Mouse (Mus musculus): ENCODE results near the gene Mpp3.

The Mpp3 gene

GRCm38 (mm10) chr11:102028087-102028816 is at the start of gene Mpp3:
Gene Mpp3 (minus strand): TSS chr11:102028461.
- DNase-seq (ENCODE audit: low read depth, low spot score) = peak; percentile 22

DNA sequence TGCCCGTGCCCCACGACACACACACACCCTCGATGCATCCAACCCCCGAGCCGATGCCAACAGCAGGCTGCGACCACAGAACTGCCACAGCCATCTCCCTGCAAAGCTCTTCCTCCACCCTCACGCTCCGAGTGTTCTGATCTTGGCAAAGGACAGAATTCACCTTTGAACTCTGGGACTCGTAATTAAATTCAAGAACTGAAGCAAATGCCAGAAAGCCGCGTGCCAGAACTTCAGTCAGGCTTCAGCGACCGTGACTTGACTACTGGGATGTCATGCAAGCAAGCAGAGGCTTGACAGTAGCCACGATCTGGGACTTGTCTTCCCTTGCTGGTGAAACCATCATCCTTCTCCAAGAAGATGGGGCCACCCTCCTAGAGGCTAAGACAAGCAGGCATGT is 45.5 kb upstream of the Mpp3 start:
- no peak for DNase-seq (ENCODE audit: low read depth, low spot score)

- DNase-seq (ENCODE audit: low read depth, low spot score) = no peak
Measured at GRCm38 (mm10) chr11:102072729-102073128, 44.5 kb upstream of the Mpp3 start.

DNA sequence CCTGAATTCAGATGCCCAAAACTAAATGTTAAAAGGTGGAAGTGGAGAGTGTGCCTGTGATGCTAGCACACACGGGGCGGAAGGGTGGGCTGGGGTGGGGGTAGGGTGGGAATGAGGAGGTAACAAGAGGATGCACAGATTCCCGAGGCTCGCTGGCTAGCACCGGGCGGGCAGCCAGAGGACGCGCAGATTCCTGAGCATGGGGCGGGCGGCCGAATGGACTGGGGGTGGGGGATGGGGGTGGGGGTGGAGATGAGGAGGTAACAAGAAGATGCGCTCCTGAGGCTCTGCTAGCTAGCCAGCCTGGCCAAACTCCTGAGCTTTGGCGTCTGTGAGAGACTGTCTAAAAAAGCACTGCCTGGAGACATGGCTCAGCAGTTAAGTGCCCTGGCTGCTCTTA is 42.2 kb upstream of the Mpp3 start:
- no peak for DNase-seq (ENCODE audit: low read depth, low spot score)

DNA sequence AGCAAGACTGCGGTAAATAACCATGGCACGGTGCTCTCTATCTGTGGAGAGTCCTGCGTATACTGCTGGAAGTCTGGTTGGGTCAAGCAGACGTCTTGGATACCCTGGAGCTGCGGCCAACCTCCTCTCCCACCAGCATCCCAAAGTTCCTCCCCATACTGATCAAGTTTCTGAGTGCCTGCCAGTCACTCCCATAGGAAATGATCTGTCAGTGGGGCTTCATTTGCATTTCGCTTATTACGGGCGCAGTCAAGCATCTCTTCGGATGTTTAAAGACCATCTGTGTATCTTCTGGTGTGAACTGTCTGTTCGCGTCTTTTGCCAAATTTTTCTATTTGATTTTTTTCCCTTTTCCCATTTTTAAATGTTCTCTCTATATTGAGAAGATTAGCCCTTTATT is 41.4 kb upstream of the Mpp3 start:
- no peak for DNase-seq (ENCODE audit: low read depth, low spot score)

- DNase-seq (ENCODE audit: low read depth, low spot score) = peak; percentile 72
Measured at GRCm38 (mm10) chr11:102068969-102069368, 40.7 kb upstream of the Mpp3 start.

GRCm38 (mm10) chr11:102063076-102063475 is 34.8 kb upstream of the Mpp3 start:
- DNase-seq (ENCODE audit: low read depth, low spot score) = no peak

DNA sequence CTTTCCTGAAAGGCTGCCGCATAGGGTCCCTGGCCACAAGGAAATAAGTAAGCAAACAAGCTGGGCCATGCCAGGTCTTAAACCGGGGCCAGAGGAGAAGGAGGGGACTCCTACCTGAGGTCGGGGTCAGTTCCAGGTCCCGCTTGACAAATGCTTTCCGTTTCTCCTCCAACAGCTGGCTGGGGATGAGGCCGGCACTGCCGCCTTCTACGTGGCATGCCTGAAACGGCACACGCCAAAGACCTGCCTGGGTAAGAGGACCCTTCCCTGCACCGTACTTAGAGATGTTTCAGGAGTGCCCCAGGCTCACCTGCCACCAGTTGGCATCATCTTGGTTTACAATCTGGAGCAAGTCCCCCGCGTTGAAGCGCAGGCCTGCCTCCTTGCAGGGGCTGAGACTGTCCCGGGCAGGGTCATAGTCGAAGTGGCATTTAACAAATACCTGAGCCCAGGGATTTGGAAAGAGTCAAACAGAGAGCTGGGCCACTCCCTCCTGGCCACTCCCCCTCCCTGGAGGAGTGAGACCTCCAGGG is 33.7 kb upstream of the Mpp3 start:
- no peak for DNase-seq (ENCODE audit: low read depth, low spot score)

DNA sequence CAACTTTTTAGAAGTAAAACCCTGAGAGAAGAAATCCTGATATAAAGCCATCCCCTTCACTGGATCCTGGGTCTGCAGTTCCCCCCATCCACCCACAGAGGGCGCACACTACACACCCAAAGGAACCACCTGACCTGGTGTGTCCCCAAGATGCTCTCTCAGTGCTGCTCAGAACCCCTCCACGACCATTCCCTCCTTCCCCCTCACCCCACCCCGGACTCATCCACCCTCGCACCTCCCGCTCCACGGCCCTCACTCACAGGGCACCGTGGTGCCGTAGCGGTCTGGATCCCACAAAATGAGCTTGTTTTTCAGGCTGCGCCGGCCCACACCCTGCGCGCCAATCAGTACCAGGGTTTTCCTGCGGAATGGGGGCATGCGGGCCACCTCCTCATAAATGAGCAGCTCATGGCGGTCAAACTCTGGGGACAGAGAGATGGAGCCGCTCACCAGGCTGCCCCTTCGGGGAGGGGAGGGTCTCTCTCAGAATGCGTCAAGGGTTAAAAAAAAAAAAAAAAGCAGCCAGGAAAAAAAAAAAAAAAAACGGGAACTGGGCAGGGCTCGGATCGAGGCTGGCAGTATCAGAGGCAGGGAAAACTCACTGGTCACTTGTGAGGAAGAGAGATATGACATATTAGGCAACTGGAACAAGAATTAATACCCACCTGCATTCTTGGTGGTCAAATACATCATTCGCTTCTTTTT is 33.1 kb upstream of the Mpp3 start:
- DNase-seq (ENCODE audit: low read depth, low spot score) = peak; percentile 61

DNA sequence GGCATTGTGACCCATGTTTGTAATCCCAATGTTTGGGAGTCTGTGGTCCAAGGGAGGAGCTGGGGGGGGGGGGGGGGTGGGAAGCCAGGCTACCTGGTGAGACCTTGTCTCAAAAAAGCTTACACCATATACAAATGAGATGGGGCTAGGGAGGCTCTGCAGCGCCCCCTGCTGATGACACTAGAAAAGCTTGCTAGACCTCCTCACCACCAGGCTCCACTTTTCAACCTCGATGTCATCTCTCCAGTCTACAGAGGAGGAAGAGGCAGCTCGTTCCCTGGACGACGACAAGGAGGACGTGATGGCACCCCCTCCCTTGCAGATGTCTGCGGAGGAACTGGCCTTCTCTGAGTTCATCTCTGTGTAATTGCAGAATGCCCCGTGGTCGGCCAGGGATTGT is 25.6 kb upstream of the Mpp3 start:
- DNase-seq (ENCODE audit: low read depth, low spot score) = peak; percentile 74

DNA sequence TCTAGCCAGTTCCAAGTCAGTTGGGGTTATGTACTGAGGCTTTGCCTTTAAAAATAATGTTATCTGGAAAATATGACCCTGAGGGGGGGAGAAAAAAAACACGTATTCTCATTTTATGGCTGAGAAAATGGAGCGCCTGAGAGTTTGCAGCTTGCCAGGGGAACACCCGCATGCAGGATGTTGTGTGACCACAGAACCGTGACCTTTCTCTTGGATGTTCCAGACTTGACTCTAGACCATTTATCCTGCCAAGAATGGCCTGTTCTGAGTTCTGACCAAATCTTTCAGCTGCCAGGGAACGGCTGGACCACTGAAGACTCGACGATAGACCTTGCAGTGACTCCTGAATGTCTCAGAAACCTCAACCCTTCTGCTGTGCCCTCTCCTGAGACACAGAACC is 24.9 kb upstream of the Mpp3 start:
- DNase-seq (ENCODE audit: low read depth, low spot score) = no peak

DNA sequence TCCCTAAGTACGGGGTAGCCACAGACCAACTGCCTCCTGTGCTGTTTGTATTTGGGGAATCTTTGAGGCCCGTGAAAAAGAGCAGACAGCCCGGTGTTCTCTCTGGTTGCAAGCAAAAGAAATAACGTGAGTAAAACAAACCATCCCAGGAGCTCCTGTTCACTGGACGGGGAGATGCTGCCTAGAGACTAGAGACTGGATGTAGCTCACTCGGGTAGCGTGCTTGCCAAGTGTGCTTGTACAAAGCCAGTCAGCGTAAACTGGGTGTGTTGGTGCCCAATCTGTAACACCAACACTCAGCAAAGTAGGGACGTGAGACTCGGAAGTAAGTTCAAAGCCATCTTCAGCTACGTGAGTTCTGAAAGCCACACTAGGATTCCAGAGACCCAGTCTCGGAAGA is 24.4 kb upstream of the Mpp3 start:
- DNase-seq (ENCODE audit: low read depth, low spot score) = no peak

- DNase-seq (ENCODE audit: low read depth, low spot score) = no peak
Measured at GRCm38 (mm10) chr11:102051954-102052353, 23.7 kb upstream of the Mpp3 start.

- DNase-seq (ENCODE audit: low read depth, low spot score) = no peak
Measured at GRCm38 (mm10) chr11:102051541-102051940, 23.3 kb upstream of the Mpp3 start.

DNA sequence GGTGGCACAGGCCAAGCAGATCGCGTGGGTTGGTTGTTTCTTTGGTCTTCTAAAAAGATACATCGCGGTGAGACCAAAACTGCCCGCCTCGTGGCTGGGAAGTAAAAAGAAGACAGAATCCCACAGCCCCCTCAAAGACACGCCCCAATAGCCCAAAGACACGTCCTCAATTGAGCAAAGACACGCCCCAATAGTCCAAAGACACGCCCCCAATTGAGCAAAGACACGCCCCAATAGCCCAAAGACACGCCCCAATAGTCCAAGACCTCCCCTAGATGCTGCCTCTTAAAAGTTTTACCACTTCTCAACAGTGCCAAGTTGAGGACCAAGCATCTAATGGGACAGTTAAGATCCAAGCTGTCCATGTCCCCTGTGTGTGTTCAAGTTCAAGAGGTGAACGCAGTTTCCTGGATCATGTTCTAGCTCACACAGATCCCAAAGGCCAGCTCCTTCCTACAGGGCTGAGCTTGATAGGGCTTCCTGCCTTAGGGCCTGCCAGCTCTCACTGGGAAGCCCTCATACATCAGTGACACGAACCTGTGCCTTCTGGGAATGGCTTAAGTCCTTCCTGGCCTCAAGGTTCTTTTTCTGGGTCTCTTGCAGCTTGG is 21.7 kb upstream of the Mpp3 start:
- DNase-seq (ENCODE audit: low read depth, low spot score) = peak; percentile 57

GRCm38 (mm10) chr11:102046607-102047006 is 18.3 kb upstream of the Mpp3 start:
- DNase-seq (ENCODE audit: low read depth, low spot score) = no peak

GRCm38 (mm10) chr11:102044691-102045212 is 16.5 kb upstream of the Mpp3 start:
- DNase-seq (ENCODE audit: low read depth, low spot score) = no peak

- no peak for DNase-seq (ENCODE audit: low read depth, low spot score)
Measured at GRCm38 (mm10) chr11:102043381-102043780, 15.1 kb upstream of the Mpp3 start.

DNA sequence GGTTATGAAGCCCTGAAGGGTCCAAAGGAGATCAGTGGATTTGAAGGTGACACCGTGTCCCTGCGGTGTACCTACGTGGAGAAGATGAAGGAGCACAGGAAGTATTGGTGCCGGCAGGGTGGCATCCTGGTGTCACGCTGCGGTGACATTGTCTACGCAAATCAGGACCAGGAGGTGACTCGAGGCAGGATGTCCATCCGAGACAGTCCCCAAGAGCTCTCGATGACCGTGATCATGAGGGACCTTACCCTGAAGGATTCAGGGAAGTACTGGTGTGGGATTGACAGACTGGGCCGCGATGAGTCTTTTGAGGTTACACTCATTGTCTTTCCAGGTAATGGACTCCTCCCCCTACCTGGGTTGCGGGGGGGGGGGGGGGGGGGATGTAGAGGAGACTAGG is 14.7 kb upstream of the Mpp3 start:
- no peak for DNase-seq (ENCODE audit: low read depth, low spot score)

DNA sequence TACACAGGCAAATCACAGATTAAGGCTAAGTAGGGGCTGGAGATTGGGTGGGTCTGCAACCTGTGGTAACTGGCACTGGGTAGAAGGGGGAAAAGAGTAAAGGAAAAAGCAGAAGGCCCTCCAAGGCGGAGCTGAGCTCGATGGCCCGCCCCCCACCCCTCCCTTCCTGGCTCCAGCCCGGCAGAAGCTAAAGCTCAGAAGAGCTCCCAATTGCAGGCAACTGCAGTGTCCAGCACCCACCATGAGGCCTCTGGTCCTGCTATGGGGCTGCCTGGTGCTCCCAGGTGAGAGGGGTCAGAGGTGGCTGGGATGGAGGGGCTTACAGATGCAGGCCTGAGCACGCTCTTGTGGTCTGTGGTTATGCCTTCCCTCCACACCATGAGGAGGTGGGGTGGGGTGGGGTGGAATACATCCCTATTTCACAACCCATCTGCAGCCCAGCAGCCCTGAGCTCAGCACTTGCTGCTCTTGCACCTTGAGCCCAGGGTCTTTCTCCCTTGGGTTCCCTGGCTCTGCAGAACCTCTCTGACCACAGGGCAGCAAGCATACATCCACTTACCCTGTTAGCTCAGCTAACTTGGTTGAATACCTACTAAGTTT is 13.2 kb upstream of the Mpp3 start, which contains the start of gene Cd300lg:
Cd300lg (plus strand) TSS at position 160 of the 600 bp plus-strand sequence.
- no peak for DNase-seq (ENCODE audit: low read depth, low spot score)

DNA sequence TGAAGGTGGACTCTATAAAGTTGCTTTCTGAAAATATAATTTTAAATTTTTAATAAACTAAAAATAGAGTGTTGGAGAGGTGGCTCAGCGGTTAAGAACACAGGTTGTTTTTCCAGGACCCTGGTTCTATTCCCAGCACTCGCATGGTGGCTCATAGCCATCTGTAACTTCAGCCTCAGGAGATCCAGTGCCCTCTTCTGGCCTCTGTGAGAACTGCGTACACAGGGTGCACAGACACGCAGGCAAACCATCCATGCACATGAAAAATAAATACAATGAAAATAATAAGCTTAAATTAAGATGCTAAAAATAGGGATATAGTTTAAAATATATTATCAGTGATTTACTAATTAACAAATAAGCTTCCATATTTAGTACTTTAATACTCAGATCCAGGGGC is 12.4 kb upstream of the Mpp3 start:
- DNase-seq (ENCODE audit: low read depth, low spot score) = peak; percentile 68

DNA sequence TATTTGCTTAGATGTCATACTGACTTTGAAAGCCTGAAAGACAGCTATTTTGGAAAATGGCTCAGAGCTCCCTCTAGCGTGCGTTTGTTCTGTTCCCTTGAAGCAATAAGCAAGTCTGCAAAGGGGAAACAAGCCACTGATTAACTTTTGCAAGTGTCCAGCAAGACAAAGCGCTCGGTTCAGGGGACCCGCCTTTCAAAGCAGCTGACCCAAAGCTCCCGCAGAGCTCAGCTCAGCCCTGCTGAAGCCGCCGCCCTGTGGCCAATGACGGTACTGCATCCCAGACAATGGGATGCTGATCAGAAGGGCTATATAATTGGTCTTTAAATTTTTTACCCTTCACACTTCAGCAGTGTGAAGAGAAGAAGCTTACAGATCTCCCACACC is 11.9 kb upstream of the Mpp3 start:
- DNase-seq (ENCODE audit: low read depth, low spot score) = peak; percentile 97

Data from ES-CJ7 (cell line).